Mouse (Mus musculus) erythroblast, embryonic 14.5 days (primary cell): ENCODE results near the gene Cfap61. TPM values are rescaled to one million over a fixed set of nuclear protein-coding genes. Genes with fewer than 3 reads are reported as not detected.

Experiments used
- H3K27me3 ChIP-seq: 2 replicates; pipeline ENCODE4 v1.6.1; 2012; ENCODE audit warnings: inconsistent platforms; ENCODE audit not compliant: control insufficient read depth
- H3K36me3 ChIP-seq: 2 replicates; pipeline ENCODE4 v1.6.1; 2012; ENCODE audit warnings: mild to moderate bottlenecking, inconsistent platforms; ENCODE audit not compliant: control insufficient read depth
- H3K4me1 ChIP-seq: 2 replicates; pipeline ENCODE4 v1.6.1; 2012; ENCODE audit warnings: inconsistent platforms; ENCODE audit not compliant: control insufficient read depth
- H3K4me3 ChIP-seq: replicated peaks from 2 replicates; pipeline ENCODE3; 2012; ENCODE audit warnings: moderate library complexity, mild to moderate bottlenecking, inconsistent platforms
- H3K9me3 ChIP-seq: 2 replicates; pipeline ENCODE4 v1.6.1; 2012; ENCODE audit warnings: low read length, inconsistent platforms, mixed read lengths; ENCODE audit not compliant: control insufficient read depth
- GATA1 ChIP-seq: IDR thresholded peaks from 2 replicates; pipeline ENCODE4 v1.6.1; 2012; ENCODE audit warnings: low read length, inconsistent platforms, mixed read lengths
- TAL1 ChIP-seq: IDR thresholded peaks from 3 replicates; pipeline ENCODE4 v1.6.1; 2012; ENCODE audit warnings: low read length, inconsistent platforms, mixed read lengths
- polyA plus RNA-seq: library from polyadenylated mRNA; stranded (reverse); fragments of >175 nt; gene quantifications from 2 replicates; pipeline ENCODE4 v1.2.3, GENCODE M21; 2012

Cfap61 gene
- polyA plus RNA-seq, 1 experiment = not detected

- Histone ChIP-seq H3K4me3 (no peak overlapping the region), H3K4me1 (no peaks in the 10 kb centered on the region), H3K27me3 (no peaks in the 10 kb centered on the region), H3K36me3 (no peaks in the 10 kb centered on the region), H3K9me3 (no peaks in the 10 kb centered on the region)
- no peak for TF ChIP-seq GATA1
- no peak for TF ChIP-seq TAL1
Observed at GRCm38 (mm10) chr2:146116726-146117125, 182.1 kb downstream of the Cfap61 start.

DNA sequence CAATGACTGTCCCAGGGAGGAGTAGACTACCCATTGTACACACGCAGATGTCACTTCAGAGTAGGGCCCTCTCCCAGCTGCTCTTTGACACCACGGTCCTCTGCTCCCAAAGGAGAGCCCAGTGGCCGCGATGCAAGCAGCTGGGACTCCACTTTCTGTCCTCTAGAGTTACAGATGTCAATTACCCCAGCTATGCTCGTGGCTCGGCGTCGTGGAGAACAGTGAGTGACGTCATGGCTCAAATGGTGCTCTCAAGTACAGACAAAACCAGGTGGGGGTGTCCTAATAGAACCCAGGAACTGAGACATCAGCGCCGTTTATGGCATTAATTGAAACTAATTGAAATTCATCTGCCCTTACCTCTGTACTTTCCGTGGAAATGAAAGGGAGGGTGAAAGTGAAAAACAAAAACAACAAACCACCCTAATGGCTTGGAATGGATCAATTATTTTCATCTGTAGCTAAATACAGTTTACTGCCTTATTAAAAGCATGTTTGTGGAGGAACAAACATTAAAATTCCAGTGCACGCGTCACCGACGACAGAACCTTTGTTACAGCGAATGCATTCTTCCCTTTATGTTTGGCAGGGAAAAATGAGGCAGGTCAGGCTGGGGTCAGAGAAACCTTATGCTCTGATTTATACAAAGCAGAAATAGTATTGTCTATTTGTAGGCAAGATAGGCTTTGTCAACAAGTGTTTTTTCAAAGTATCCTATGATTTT is 182.8 kb downstream of the Cfap61 start:
- Histone ChIP-seq H3K36me3 (no peaks in the 10 kb centered on the region), H3K4me1 (no peaks in the 10 kb centered on the region), H3K27me3 (no peaks in the 10 kb centered on the region), H3K9me3 (no peaks in the 10 kb centered on the region), H3K4me3 (no peak overlapping the region)
- TF ChIP-seq TAL1 (no peak), GATA1 (no peak)

GRCm38 (mm10) chr2:146117915-146118403 is 183.4 kb downstream of the Cfap61 start:
- H3K36me3 ChIP-seq = no peaks in the 10 kb centered on the region
- TF ChIP-seq TAL1 (no peak), GATA1 (no peak)
- no peaks in the 10 kb centered on the region for H3K4me1 ChIP-seq
- no peaks in the 10 kb centered on the region for H3K27me3 ChIP-seq
- H3K9me3 ChIP-seq = no peaks in the 10 kb centered on the region
- no peak overlapping the region for H3K4me3 ChIP-seq

- no peaks in the 10 kb centered on the region for H3K9me3 ChIP-seq
- no peak overlapping the region for H3K4me3 ChIP-seq
- TF ChIP-seq TAL1 (no peak), GATA1 (no peak)
- no peaks in the 10 kb centered on the region for H3K4me1 ChIP-seq
- H3K36me3 ChIP-seq = no peaks in the 10 kb centered on the region
- H3K27me3 ChIP-seq = no peaks in the 10 kb centered on the region
Observed at GRCm38 (mm10) chr2:146121551-146121950, 187.0 kb downstream of the Cfap61 start.

DNA sequence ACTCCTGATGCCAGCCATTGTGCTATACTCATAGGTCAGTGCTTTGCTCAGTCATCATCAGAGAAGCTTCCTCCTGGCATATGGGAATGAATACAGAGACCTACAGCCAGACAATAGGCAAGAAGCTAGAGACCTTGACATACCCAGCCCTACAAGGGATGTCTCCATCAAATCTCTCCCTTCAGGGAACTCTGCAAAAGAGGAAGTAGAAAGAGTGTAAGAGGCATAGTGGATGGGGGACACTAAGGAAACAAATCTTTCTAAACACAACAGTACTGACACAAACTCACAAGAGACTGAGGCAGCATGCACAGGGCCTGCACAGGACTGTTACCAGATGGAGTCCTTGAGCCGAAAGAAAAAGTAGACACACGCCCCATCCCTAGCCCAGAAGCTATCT is 190.5 kb downstream of the Cfap61 start:
- TF ChIP-seq GATA1 (no peak), TAL1 (no peak)
- Histone ChIP-seq H3K27me3 (no peaks in the 10 kb centered on the region), H3K4me3 (no peak overlapping the region), H3K9me3 (no peaks in the 10 kb centered on the region), H3K36me3 (no peaks in the 10 kb centered on the region), H3K4me1 (no peaks in the 10 kb centered on the region)

DNA sequence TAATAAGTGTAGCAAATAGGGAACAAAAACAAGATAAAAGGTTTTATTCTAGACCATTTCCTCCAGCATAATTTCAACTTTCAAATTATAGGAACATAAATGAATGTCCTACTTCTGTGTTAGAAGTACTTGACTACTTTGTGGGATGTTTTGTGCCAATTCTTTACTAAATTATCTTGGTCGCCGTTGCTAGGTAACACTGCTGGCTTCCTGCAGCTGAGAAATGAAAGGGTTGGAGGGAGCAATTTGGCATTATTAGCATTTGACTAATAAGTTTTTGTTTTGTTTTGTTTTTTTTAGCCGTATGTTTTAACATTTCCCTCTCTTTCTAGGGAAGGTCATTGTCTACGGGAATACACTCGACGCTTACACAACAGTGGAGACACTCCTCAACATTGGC is 194.0 kb downstream of the Cfap61 start:
- no peaks in the 10 kb centered on the region for H3K36me3 ChIP-seq
- H3K27me3 ChIP-seq = no peaks in the 10 kb centered on the region
- TF ChIP-seq GATA1 (no peak), TAL1 (no peak)
- no peak overlapping the region for H3K4me3 ChIP-seq
- no peaks in the 10 kb centered on the region for H3K4me1 ChIP-seq
- H3K9me3 ChIP-seq = no peaks in the 10 kb centered on the region

DNA sequence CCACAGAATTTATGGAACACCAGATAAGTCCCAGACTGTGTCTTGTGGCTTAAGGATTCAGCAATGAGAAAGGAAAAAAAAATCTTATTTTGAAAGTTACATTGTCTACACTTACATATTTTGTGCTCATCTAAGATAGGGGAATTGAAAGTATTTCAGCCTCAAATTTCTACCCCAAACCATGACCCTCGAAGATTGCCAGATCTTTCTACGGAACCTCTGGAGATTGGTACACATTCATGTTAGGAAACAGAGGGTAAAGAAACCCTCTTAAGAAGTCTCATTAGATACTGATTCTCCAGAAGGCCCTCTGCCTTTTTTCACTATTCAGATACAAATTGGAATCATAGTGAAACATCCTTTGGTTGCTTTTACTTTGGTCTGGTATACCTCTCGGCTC is 195.9 kb downstream of the Cfap61 start:
- no peaks in the 10 kb centered on the region for H3K36me3 ChIP-seq
- no peak for TF ChIP-seq GATA1
- no peak for TF ChIP-seq TAL1
- H3K9me3 ChIP-seq = no peaks in the 10 kb centered on the region
- no peak overlapping the region for H3K4me3 ChIP-seq
- no peaks in the 10 kb centered on the region for H3K27me3 ChIP-seq
- H3K4me1 ChIP-seq = no peaks in the 10 kb centered on the region

- Histone ChIP-seq H3K4me1 (no peaks in the 10 kb centered on the region), H3K36me3 (no peaks in the 10 kb centered on the region), H3K4me3 (no peak overlapping the region), H3K27me3 (no peaks in the 10 kb centered on the region), H3K9me3 (no peaks in the 10 kb centered on the region)
- no peak for TF ChIP-seq TAL1
- no peak for TF ChIP-seq GATA1
Observed at GRCm38 (mm10) chr2:146134275-146134674, 199.7 kb downstream of the Cfap61 start.

- no peaks in the 10 kb centered on the region for H3K4me1 ChIP-seq
- no peaks in the 10 kb centered on the region for H3K27me3 ChIP-seq
- TF ChIP-seq GATA1 = no peak
- TF ChIP-seq TAL1 = no peak
- H3K9me3 ChIP-seq = peaks cover 6% of the 10 kb centered on the region
- H3K4me3 ChIP-seq = no peak overlapping the region
- H3K36me3 ChIP-seq = no peaks in the 10 kb centered on the region
Observed at GRCm38 (mm10) chr2:146140711-146141110, 206.1 kb downstream of the Cfap61 start.
